Mouse (Mus musculus): ENCODE measurements around the gene Pgs1.

Gene Pgs1

DNA sequence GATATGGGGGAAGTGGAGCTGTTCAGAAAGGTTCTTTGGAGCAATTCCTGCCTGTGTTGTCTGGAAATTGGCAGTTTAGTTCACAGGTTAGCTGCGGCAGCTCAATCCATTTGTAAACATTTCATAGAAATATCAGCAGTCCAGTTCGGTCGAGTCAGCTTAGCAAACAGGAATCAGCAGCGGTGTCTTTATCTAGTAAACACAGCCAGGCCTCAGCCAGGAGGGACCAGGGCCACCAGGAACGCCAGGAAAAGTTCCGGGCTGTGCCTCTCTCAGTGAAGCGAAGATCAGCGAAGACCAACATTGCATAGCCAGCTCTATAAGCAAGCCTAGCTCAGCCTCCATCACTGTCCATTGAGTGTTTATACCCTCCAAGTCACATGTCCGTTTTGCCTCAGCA, 45.0 kb downstream of the Pgs1 start:
- no peak for ATAC-seq (ENCODE audit: insufficient number of reproducible peaks, low FRiP score, low TSS enrichment)

DNA sequence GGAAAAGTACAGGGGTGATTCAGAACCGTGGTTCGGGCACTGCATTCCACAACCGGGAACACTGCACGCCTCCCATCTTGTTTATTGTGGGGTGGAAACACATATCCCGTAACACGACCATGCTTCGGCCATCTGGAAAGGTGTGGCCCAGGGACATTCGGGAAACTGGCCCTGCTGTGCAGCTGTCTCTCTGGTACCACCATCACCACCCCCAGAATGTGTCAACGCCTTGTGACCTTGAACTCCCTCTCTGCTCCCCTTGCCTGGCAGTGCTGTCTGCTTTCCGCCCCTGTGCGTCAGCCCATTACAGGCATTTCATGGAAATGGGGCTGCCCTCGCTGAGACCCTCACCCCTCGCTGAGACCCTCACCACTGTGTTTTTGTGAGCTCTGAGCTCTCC, 48.3 kb downstream of the Pgs1 start:
- no peak for ATAC-seq (ENCODE audit: insufficient number of reproducible peaks, low FRiP score, low TSS enrichment)

DNA sequence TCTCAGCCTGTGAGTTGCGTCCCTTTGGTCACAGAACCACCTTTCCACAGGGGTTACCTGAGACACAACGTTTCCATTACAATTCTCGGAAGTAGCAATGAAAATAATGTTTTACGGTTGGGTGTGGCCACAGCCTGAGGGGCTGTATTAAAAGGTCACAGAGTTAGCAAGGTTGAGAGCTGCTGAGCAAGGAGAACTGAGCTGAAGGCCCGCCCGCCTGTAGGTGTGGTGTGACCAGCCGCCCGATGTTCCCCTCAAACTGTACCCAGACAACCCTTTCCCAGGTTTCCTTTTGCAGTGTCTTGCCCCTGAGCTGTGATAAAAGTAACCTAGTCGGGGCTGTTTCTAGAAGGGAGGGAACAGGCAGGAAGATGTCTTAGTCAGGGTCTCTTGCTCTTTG, 49.0 kb downstream of the Pgs1 start:
- ATAC-seq (ENCODE audit: insufficient number of reproducible peaks, low FRiP score, low TSS enrichment) = no peak

DNA sequence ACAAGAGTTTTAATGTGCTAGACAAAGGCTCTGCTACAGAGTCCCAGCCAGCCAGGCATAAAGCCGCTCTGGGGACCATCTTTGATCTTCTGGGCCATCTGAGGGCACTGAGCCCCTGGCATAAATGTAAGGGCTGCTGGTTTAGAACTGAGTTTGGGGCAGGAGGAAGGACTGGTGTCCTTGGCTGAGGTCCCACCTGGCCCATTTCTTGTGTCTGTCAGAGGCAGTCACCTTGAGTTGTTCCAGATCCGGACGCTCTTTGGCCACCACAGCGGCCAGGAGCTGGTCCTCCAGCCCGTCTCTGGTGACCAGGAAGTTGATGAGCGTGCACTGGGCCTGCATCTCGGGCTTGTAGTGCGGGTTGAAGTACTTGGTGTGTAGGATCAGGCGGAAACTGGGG, 56.7 kb downstream of the Pgs1 start:
- no peak for ATAC-seq (ENCODE audit: insufficient number of reproducible peaks, low FRiP score, low TSS enrichment)

DNA sequence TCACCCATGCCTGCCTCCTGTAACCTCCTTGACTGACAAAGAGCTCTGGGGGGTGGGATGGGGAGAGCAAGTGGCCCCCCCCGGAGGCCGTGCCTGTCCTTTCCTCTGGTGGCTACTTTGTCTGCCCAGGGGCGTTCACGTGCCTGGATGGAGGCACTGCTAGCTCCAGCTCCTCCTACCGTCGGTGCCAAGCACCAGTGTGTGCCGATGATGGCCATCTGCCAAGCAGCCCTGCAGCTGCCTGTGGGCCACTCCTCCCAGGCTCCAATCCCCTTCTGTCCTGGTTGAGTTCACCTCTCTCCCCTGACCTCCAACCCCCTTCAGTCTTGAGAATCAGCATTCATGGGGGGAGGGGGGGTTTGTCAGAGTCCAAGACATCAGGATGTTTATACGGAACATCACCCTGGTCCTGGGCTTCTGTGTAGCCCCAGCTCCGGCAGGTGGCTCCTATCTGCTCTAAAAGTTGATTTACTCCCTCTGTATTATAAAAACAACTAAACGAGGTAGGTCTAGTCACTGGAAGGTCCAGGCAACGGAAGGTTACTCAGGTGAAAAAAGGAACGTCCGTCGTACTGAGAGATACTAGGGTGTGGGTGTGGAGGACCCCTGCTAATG, 57.3 kb downstream of the Pgs1 start:
- ATAC-seq (ENCODE audit: insufficient number of reproducible peaks, low FRiP score, low TSS enrichment) = no peak

DNA sequence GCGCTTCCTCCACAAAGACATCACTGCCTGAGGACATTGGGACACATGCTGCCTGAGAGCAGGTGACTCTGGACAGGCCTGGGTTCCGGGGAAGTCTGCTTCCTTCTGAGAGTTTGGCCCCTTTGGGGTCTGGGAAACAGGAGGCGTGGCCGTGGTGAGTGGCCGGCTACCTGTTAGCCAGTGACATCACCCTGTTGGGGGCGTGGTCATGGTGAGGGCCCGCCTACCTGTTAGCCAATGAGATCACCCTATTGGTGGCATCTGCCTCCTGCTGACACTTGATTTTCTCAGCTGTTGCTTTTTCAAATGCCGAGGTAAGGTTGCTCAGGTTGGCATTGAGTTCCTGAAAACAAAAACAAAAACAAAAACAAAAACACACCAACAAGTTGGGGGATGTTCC, 63.5 kb downstream of the Pgs1 start:
- ATAC-seq (ENCODE audit: insufficient number of reproducible peaks, low FRiP score, low TSS enrichment) = no peak

DNA sequence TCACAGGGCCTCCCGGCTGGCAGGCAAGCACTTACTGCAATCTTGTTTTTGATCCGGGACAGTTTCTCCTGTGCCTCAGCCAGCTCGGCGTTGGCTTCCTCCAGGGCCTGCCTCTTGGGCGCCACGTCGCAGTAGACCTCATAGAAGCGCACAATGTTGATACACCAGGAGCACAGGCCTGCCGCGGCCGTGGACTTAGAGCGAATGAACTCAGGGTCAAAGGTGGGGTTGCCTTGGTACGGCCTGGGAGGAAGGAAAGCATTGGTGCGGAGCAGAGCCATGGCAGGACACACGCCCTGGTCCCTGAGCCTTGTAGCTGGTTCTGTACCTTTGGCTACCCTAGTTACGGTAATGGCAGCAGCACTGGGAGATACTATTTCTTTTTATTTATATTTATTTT, 64.1 kb downstream of the Pgs1 start:
- ATAC-seq (ENCODE audit: insufficient number of reproducible peaks, low FRiP score, low TSS enrichment) = no peak

DNA sequence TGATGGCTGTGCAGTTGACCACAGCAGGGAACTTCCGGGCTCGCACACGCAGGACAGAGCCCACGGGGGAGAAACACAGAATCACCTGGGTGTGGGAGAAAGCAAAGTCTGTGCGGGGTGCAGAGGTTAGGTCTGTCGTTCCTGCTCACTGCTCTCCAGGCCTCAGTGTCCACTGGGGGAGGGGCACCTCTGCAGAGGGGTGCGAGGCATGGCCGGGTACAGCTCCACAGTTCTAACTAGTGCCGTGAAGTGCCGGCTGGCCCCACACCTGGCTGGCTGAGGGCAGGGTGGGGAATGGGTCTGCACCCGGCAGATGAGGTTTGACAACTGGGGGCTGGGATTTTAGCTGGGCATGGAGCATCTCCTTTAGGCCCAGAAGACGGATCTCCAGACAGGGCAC, 72.3 kb downstream of the Pgs1 start:
- no peak for ATAC-seq (ENCODE audit: insufficient number of reproducible peaks, low FRiP score, low TSS enrichment)

DNA sequence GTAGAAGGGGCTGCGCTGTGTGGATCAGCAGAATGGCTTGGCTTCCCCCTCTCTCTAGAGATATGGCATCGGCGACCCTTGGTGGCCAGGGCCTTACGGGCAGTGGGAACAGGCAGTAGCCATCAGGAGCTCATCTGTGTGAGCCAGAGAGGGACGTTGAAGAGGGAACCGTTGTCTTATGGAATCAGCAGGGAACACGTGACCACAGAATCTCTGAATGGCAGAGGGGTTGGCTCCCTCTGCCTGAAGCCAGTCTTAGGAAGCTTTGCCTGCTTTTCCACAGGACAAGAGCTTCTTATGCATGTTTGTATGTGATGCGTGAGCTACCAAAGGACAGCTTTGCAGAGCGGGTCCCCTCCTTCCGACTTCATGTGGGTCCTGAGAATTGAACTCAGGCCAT, 72.8 kb downstream of the Pgs1 start:
- ATAC-seq (ENCODE audit: insufficient number of reproducible peaks, low FRiP score, low TSS enrichment) = no peak

DNA sequence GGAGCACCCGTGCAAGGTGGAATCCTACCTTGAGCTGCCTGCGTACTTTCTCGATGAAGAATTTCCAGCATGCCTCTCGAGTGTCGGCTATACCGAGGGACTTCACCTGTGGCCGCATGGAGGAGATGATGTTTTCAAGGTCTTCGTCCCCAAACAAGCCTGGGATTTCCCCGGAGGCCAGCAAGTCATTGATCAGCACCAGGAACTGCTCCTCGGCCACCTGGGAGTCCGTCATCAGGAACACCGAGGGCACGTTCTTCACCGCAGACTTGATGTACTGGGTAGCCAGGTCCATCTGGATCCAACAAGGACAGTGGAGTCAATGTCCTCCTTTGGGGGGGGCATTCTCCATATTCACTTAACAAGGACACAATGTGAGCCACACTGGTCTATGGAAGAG, 73.9 kb downstream of the Pgs1 start:
- no peak for ATAC-seq (ENCODE audit: insufficient number of reproducible peaks, low FRiP score, low TSS enrichment)

DNA sequence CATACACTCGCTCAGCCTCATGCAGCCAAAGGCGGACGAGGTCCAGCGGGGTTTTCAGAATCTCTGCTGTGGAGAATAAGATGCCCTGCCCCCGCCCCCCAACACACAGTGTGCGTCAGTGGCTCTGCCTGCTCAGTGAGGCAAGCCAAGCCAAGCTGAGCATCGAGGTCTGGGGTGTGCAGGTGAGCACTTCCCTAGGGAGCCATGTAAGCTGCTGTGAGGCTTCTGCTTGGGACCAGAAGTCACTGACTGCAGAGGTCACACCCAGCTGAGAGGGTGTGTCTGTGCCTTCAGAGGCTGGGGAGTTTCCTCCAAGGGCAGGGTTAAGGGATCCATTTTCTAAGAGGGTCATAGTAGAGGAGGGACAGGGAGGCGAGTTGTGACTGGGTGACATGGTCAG, 81.5 kb downstream of the Pgs1 start:
- ATAC-seq (ENCODE audit: insufficient number of reproducible peaks, low FRiP score, low TSS enrichment) = no peak

DNA sequence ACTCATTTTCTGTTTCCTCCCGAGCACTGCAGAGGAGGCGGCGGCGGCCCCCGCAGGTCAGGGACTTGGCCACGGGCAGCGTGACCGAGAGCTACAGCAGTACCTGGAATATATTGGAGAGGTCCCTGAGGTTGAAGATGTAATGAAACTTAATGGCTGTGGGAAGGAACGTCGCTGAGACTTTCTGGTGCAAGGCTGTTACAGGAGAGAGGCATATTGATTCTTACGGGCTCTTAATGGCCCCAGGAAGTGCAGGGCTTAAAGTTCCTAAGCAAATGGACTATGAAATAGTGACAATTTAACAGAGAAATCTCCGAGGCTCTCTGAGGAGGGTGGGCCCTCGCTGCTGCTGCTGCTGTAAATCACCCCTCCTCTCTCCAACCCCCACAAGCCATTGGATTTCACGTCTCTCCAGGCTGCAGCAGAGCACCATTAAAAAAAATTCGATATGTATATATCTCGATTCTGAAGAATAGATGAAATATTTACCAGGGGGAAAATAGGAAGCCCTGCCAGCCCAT, 82.8 kb downstream of the Pgs1 start:
- ATAC-seq (ENCODE audit: insufficient number of reproducible peaks, low FRiP score, low TSS enrichment) = no peak

DNA sequence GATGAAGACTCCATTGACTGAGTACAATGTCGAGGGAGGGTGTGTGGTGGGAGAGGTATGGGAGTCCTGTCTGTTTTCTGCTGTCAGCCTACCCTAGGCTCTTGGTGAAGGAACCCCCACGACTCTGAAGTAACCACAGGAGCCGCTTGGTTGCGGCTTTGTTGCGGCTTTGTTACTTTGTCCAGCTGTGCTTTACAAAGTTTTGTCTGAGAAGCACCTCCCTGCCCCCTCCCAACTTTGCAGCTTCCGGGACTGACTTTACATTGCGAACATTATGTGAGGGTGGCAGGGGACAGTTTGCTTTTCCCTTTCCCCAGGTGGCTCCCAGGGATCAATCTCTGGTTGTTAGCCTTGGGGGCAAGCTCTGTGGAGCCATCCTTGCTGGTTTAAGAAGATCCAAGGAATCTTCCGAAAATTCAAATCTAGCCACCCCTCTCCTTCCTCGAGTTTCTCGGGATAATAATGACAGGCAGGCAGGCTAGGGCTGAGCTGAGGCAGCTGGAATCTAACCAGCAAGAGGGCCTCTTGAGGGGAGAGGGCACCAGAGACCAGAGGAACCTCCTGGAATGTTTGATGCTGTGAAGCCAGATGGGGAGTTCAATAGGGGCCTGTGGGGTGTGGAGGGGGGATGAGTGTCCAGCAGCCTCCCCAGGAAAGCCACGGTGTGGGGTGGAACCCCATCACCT, 85.3 kb downstream of the Pgs1 start:
- no peak for ATAC-seq (ENCODE audit: insufficient number of reproducible peaks, low FRiP score, low TSS enrichment)

Measured in cerebellum, adult (tissue).